Mouse (Mus musculus) heart, embryonic 10.5 days (tissue): ENCODE results near the gene Btnl10. TPM values are rescaled to one million over a fixed set of nuclear protein-coding genes. Genes with fewer than 3 reads are reported as not detected.
A peak's percentile ranks its signal among the peaks of the same experiment; 100 is the strongest.
"Not testable (repeated sequence)": the region's sequence is repeated elsewhere in the genome, so short reads cannot be mapped to it uniquely, and the experiment has no call there.

Experiments
- DNase-seq: peaks from one replicate; pipeline ENCODE4 v3.0.0-alpha.2; 2017; ENCODE audit warnings: low spot score
- H3K27ac ChIP-seq: fragments of 300-500 bp; sonication (generic); 2 replicates; pipeline ENCODE4 v1.5.1; 2016; ENCODE audit warnings: mild to moderate bottlenecking
- H3K27me3 ChIP-seq: fragments of 300-500 bp; sonication (generic); 2 replicates; pipeline ENCODE4 v1.6.1; 2016; ENCODE audit warnings: mild to moderate bottlenecking; ENCODE audit not compliant: poor library complexity, insufficient read depth, severe bottlenecking
- H3K36me3 ChIP-seq: fragments of 300-500 bp; sonication (generic); 2 replicates; pipeline ENCODE4 v1.6.1; 2016; ENCODE audit warnings: mild to moderate bottlenecking, moderate library complexity
- H3K4me1 ChIP-seq: fragments of 300-500 bp; sonication (generic); 2 replicates; pipeline ENCODE4 v1.6.1; 2016; ENCODE audit warnings: mild to moderate bottlenecking
- H3K4me3 ChIP-seq: fragments of 300-500 bp; sonication (generic); 2 replicates; pipeline ENCODE4 v1.5.1; 2016; ENCODE audit warnings: mild to moderate bottlenecking, moderate library complexity
- H3K9me3 ChIP-seq: fragments of 300-500 bp; sonication (generic); 2 replicates; pipeline ENCODE4 v1.6.1; 2016; ENCODE audit warnings: mild to moderate bottlenecking, moderate library complexity
- WGBS: fragments of 180-500 bp; shearing (Covaris S2); methylation state at CpG from one replicate; pipeline ENCODE4 v1.1.7; 2016; 5-methylcytosine and 5-hydroxymethylcytosine counted together
- polyA plus RNA-seq: library from polyadenylated mRNA; unstranded; fragments of >200 nt; fragmentation: Nextera tagmentation; extraction: Ambion mirVana; gene quantifications from 2 replicates; pipeline ENCODE4 v1.2.1, GENCODE M21; 2016

Btnl10 gene
- polyA plus RNA-seq, 1 experiment from 2014 or later, result not detected

- WGBS, result 19% methylated on average over 6 of the region's 6 CpGs
- Histone ChIP-seq H3K27ac (peak overlapping the region; percentile 97), H3K36me3 (peaks cover 26% of the 10 kb centered on the region), H3K4me1 (peaks cover 21% of the 10 kb centered on the region), H3K4me3 (peak overlapping the region; percentile 97), H3K9me3 (no peaks in the 10 kb centered on the region), H3K27me3 (peaks cover 10% of the 10 kb centered on the region)
- DNase-seq, result no peak
Observed at GRCm38 (mm10) chr11:58939088-58939439, 21.4 kb downstream of the Btnl10 start.

- peaks cover 48% of the 10 kb centered on the region for H3K27me3 ChIP-seq
- no peak overlapping the region for H3K4me3 ChIP-seq
- DNase-seq, result no peak
- H3K36me3 ChIP-seq, result no peaks in the 10 kb centered on the region
- H3K4me1 ChIP-seq, result peaks cover under 1% of the 10 kb centered on the region; the same call in 1 of the 2 replicates
- H3K27ac ChIP-seq, result no peak overlapping the region
- 82% methylated on average over 5 of the region's 5 CpGs for WGBS
- H3K9me3 ChIP-seq, result no peaks in the 10 kb centered on the region
Observed at GRCm38 (mm10) chr11:58944136-58944535, 26.4 kb downstream of the Btnl10 start.

GRCm38 (mm10) chr11:58947306-58947705 is 29.6 kb downstream of the Btnl10 start:
- Histone ChIP-seq H3K4me3 (no peak overlapping the region), H3K4me1 (peaks cover 8% of the 10 kb centered on the region; the same call in 1 of the 2 replicates), H3K9me3 (no peaks in the 10 kb centered on the region), H3K27me3 (peaks cover 79% of the 10 kb centered on the region), H3K36me3 (no peaks in the 10 kb centered on the region), H3K27ac (no peak overlapping the region)
- WGBS, result 66% methylated on average over 3 of the region's 3 CpGs
- DNase-seq, result no peak

GRCm38 (mm10) chr11:58947798-58948528 is 30.3 kb downstream of the Btnl10 start:
- Histone ChIP-seq H3K9me3 (no peaks in the 10 kb centered on the region), H3K27me3 (peaks cover 74% of the 10 kb centered on the region), H3K4me3 (peak overlapping the region; percentile 58), H3K4me1 (peaks cover 8% of the 10 kb centered on the region; the same call in 1 of the 2 replicates), H3K36me3 (no peaks in the 10 kb centered on the region), H3K27ac (peak overlapping the region; percentile 74)
- 22% methylated on average over 23 of the region's 23 CpGs for WGBS
- DNase-seq, result no peak

GRCm38 (mm10) chr11:58948542-58949479 is 31.1 kb downstream of the Btnl10 start, which contains the start of gene Hist3h2ba:
Hist3h2ba (plus strand) TSS chr11:58948920.
- WGBS, result under 1% methylated on average over 48 of the region's 48 CpGs
- H3K27me3 ChIP-seq, result peaks cover 72% of the 10 kb centered on the region
- H3K27ac ChIP-seq, result peak within 1 kb of the TSS; percentile 74
- H3K4me3 ChIP-seq, result peak within 1 kb of the TSS; percentile 58
- H3K9me3 ChIP-seq, result no peaks in the 10 kb centered on the region
- H3K4me1 ChIP-seq, result peaks cover 17% of the 10 kb centered on the region
- DNase-seq, result no peak
- no peaks in the 10 kb centered on the region for H3K36me3 ChIP-seq

- peaks cover 18% of the 10 kb centered on the region for H3K4me1 ChIP-seq
- H3K4me3 ChIP-seq, result peak overlapping the region; percentile 58
- DNase-seq, result no peak
- H3K36me3 ChIP-seq, result no peaks in the 10 kb centered on the region
- WGBS, result 13% methylated on average over 20 of the region's 20 CpGs
- peaks cover 62% of the 10 kb centered on the region for H3K27me3 ChIP-seq
- no peaks in the 10 kb centered on the region for H3K9me3 ChIP-seq
- peak overlapping the region; percentile 73 for H3K27ac ChIP-seq
Observed at GRCm38 (mm10) chr11:58949480-58950431, 32.0 kb downstream of the Btnl10 start.

GRCm38 (mm10) chr11:58951210-58951609 is 33.5 kb downstream of the Btnl10 start:
- 83% methylated on average over 5 of the region's 5 CpGs for WGBS
- Histone ChIP-seq H3K4me1 (peaks cover 23% of the 10 kb centered on the region), H3K4me3 (no peak overlapping the region), H3K36me3 (no peaks in the 10 kb centered on the region), H3K27ac (no peak overlapping the region), H3K27me3 (peaks cover 49% of the 10 kb centered on the region), H3K9me3 (no peaks in the 10 kb centered on the region)
- no peak for DNase-seq

- peaks cover 34% of the 10 kb centered on the region for H3K4me1 ChIP-seq
- 1% methylated on average over 33 of the region's 33 CpGs for WGBS
- no peaks in the 10 kb centered on the region for H3K9me3 ChIP-seq
- no peak for DNase-seq
- H3K4me3 ChIP-seq, result peak overlapping the region; percentile 86
- H3K36me3 ChIP-seq, result peaks cover 12% of the 10 kb centered on the region; the same call in 1 of the 2 replicates
- H3K27me3 ChIP-seq, result peaks cover 32% of the 10 kb centered on the region
- peak overlapping the region; percentile 94 for H3K27ac ChIP-seq
Observed at GRCm38 (mm10) chr11:58953351-58954169, 35.9 kb downstream of the Btnl10 start.

- WGBS, result under 1% methylated on average over 17 of the region's 17 CpGs
- Histone ChIP-seq H3K4me1 (peaks cover 34% of the 10 kb centered on the region), H3K36me3 (peaks cover 12% of the 10 kb centered on the region; the same call in 1 of the 2 replicates), H3K27ac (peak overlapping the region; percentile 94), H3K27me3 (peaks cover 31% of the 10 kb centered on the region), H3K4me3 (peak overlapping the region; percentile 86)
- not testable (repeated sequence) for H3K9me3 ChIP-seq
- peak; percentile 83 for DNase-seq
Observed at GRCm38 (mm10) chr11:58954170-58954419, 36.4 kb downstream of the Btnl10 start.

GRCm38 (mm10) chr11:58954420-58955142 is 36.9 kb downstream of the Btnl10 start, which contains the start of the genes Hist3h2a and Trim17:
Hist3h2a (plus strand) TSS chr11:58954685.
Trim17 (plus strand) TSS chr11:58954685.
- peak; percentile 96 for DNase-seq

More at GRCm38 (mm10) chr11:58954420-58955142, 36.9 kb downstream of the Btnl10 start, which contains the start of the genes Hist3h2a and Trim17:
- peaks cover 12% of the 10 kb centered on the region; the same call in 1 of the 2 replicates for H3K36me3 ChIP-seq
- peak within 1 kb of the TSS; percentile 94 for H3K27ac ChIP-seq
- H3K4me1 ChIP-seq, result peaks cover 36% of the 10 kb centered on the region
- H3K4me3 ChIP-seq, result peak within 1 kb of the TSS; percentile 86
- under 1% methylated on average over 49 of the region's 49 CpGs for WGBS
- no peaks in the 10 kb centered on the region for H3K9me3 ChIP-seq
- peaks cover 26% of the 10 kb centered on the region for H3K27me3 ChIP-seq
